Mouse (Mus musculus) retina, postnatal 1 day (tissue): ENCODE results near the gene Casq1.

Experiments
- DNase-seq: peaks from one replicate; pipeline ENCODE4 v3.0.0-alpha.2; 2012

Casq1 gene

DNA sequence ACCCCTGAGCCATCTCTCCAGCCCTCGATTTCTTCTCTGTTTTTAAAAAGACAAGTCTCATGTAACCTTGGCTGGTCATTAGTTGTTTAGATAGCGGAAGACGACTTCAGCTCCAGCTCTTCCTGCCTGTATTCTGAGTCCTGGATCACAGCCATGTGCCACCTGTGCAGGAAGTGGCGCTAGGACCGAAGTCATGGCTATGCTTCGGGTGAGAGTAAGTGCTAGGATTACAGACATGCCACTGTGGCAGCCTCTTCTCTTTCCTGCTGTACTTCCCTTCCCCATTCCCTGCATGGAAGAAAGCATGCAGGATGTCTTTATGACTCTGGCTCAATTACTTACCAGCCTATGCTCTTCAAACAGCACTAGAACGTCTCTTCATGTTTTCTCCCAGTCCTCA, 40.6 kb downstream of the Casq1 start:
- DNase-seq, result no peak

GRCm38 (mm10) chr1:172177791-172178190, 41.9 kb downstream of the Casq1 start:
- no peak for DNase-seq

DNA sequence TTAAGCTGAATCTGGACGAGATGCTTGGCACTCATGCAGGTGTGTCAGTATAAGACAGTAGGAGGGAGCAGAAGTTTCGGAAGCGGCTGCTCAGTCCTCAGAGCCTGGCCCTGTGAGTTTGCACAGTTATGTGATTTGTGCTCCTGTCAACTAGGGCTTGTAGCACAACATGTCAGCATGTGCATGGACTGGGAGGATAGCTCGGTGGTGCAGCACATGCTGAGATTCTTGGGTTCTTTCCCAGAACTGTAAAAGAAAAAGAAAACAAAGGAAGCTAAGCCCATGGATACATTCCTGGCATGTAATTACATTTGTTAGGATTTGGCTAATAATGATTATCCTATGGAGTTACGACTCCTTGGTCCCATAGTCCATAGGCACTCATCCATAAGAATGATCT, 46.5 kb downstream of the Casq1 start:
- DNase-seq, result no peak

DNA sequence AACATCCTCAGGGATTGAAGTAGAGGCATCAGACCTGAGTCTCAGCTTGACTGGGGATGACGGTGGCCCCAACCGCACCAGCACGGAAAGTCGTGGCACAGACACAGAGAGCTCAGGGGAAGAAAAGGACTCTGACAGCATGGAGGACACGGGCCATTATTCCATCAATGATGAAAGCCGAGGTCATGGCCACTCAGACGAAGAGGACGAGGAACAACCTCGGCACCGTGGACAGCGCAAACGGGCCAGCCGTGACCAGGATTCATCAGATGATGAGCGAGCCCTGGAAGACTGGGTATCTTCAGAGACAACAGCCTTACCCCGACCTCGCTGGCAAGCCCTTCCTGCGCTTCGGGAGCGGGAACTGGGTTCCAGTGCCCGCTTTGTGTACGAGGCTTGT, 47.3 kb downstream of the Casq1 start:
- DNase-seq, result no peak

- no peak for DNase-seq
Measured at GRCm38 (mm10) chr1:172169809-172170208, 49.9 kb downstream of the Casq1 start.

DNA sequence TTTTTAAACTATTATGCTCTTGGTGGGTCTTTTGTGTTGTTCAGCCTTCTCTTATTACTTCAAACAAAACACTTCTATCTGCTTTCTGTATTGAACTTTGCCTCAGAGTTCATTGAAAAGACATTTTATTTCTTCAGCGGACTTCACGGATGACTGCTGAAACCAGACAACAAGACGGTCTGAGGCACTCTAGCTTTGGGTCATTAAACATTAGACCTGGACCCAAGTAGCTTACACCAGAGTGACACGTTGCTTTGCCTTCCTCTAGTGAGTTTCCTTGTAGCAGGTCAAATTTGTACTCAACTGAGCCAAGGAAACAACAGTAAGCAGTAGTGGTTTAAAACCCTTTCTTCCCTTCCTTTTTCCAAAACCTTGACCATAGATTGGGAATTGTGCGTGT, 51.8 kb downstream of the Casq1 start:
- DNase-seq, result no peak

- no peak for DNase-seq
Measured at GRCm38 (mm10) chr1:172162959-172163358, 56.7 kb downstream of the Casq1 start.

DNA sequence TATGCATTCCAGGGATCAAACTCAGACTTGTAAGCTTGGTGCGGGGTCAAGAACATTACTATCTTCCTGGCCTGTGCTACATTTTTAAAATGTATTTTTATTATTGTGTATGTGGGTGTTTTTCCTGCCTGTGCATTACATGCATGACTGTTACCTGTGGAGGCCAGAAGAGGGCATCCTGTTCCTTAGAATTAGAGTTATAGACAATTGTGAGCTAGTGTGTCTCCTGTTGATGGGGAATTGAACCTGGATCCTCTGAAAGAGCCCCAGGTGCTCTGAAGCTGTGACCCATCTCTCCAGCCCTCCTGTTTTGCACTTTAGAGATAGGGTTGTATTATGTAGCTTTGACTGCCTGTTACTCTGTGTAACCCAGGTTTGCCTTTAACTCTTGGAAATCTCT, 57.7 kb downstream of the Casq1 start:
- peak; percentile 62 for DNase-seq

DNA sequence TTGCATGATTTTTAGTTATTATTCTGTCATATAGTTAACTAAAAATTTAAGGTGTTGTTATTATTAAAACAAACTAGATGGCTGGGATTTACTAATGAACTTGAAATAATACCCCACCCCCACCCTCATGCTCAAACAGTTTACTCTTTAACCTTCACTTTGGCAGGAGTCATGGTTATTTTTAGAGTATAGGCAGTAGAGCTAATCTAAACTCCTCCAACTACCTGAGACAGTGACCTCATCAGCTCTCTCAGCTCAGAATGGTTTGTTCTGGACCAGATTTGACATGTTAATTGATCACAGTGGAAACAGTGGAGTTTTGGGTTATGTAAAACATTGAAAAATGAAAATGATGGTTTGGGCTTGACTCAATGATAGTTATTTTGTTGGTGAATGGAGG, 59.2 kb downstream of the Casq1 start:
- no peak for DNase-seq

GRCm38 (mm10) chr1:172159970-172160369, 59.7 kb downstream of the Casq1 start:
- no peak for DNase-seq
